Mouse (Mus musculus): ENCODE results near the gene Gm20498. TPM values are rescaled to one million over a fixed set of nuclear protein-coding genes. Genes with fewer than 3 reads are reported as not detected.
"Not testable (repeated sequence)": the region's sequence is repeated elsewhere in the genome, so short reads cannot be mapped to it uniquely, and the experiment has no call there.

Gm20498 gene
- 23.2 and 23.6 TPM in 2 replicates for polyA plus RNA-seq (2015; fragmentation: Nextera tagmentation; extraction: Ambion mirVana)

DNA sequence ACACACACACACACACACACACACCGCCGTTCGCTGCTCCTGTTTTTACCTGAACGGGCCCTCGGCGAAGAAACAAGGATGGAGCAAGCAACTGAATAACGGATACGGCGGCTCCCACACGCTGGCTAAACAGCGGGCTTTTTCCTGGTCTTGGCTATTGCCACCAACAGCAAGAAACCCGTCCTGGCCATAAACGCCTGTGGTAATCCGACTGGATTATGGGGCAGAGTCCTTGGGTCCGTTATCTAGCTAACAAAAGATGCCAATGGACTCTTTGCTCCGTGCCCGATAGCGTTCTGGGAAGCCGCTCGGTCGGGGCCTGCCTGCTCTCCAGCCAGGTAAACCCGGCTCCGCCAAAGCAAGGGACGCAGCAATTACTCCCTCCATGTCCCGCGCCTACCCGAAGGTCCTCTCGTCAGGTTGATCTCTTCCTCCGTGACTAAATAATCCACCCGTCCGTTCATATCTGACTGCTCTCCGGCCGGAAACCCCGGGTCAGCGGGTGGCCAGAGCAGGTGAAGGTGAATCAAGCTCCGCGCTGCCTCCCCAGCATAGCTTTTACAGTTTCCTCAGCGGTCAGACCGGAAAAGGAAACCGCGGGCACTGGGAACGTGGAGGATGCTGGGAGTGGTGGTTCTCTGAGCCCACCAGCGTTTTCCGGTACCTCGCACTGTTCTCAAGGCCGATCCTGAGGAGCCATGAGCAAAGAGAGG, at the start of gene Gm20498, which contains the start of gene Synj2bp:
Gene Gm20498, minus strand, starts transcription at position 590 of the 713 bp plus-strand sequence.
Gene Synj2bp, minus strand, starts transcription at position 596 of the 713 bp plus-strand sequence.
- Histone ChIP-seq H3K4me2 (replicated peaks) (peak within 1 kb of the TSS; percentile 59), H3K9me3 (replicated peaks) (no peaks in the 10 kb centered on the region), H3K36me3 (no peaks in the 10 kb centered on the region), H3K9ac (peak within 1 kb of the TSS; percentile 61), H3K4me1 (peaks cover 6% of the 10 kb centered on the region; the same call in 1 of the 2 replicates), H3K4me3 (replicated peaks) (peak within 1 kb of the TSS; percentile 87), H3K27ac (replicated peaks) (peak within 1 kb of the TSS; percentile 75), H3K27me3 (no peaks in the 10 kb centered on the region)
- ATAC-seq (ENCODE audit: insufficient number of reproducible peaks, low FRiP score, low TSS enrichment, low read depth) = peak; percentile 90
- WGBS = under 1% methylated on average over 46 of the region's 46 CpGs

DNA sequence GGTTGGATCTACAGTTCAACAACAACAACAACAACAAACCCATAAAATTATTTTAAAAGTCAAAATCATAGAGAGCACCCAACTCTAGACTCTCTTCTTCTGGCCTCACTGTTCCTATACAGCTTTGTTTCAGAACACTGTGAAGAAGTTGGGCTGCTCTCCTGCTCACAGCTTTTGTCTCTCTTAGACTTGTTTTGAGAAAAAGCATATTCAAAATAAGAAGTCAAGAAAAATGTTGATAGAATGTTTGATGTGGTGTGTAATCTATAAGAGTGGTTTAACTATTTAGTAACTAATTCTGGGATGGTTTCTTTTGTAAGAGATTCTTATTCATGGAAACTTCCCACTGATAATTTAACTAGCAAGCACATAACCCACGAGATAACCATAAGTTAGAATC, 35.7 kb upstream of the Gm20498 start, which contains the start of gene Adam21:
Gene Adam21, minus strand, starts transcription at position 101 of the 400 bp plus-strand sequence.
- Histone ChIP-seq H3K9me3 (replicated peaks) (no peaks in the 10 kb centered on the region), H3K36me3 (peaks cover 15% of the 10 kb centered on the region), H3K4me2 (replicated peaks) (no peak within 1 kb of the TSS), H3K27me3 (no peaks in the 10 kb centered on the region), H3K4me3 (replicated peaks) (no peak within 1 kb of the TSS), H3K9ac (no peak within 1 kb of the TSS), H3K27ac (replicated peaks) (no peak within 1 kb of the TSS), H3K4me1 (no peaks in the 10 kb centered on the region)
- 84% methylated on average over 1 of the region's 1 CpGs for WGBS
- no peak for ATAC-seq (ENCODE audit: insufficient number of reproducible peaks, low FRiP score, low TSS enrichment, low read depth)

DNA sequence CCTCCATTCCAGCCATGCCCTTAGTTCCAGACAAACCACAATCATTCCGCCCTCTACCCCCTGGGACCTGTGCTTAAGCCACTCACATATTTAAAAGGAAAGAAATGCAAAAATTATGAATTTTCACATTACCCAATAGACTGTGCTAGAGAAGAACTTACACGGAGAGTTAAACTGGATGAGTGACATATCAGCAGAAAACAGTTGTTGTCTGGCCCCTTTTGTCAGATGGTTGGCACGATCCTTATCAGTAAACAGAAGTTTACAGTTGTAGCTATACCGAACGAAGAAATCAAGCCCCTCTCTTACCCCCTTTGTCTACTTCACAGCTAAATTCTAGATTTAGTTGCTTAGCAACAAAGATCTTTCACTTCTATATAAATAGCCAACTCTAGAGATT, 35.2 kb upstream of the Gm20498 start:
- H3K27ac ChIP-seq (replicated peaks) = no peak overlapping the region
- H3K9me3 ChIP-seq (replicated peaks) = no peaks in the 10 kb centered on the region
- no peak for ATAC-seq (ENCODE audit: insufficient number of reproducible peaks, low FRiP score, low TSS enrichment, low read depth)
- no peak overlapping the region for H3K4me2 ChIP-seq (replicated peaks)
- peaks cover 13% of the 10 kb centered on the region for H3K36me3 ChIP-seq
- no peak overlapping the region for H3K9ac ChIP-seq
- H3K27me3 ChIP-seq = no peaks in the 10 kb centered on the region
- H3K4me3 ChIP-seq (replicated peaks) = no peak overlapping the region
- no peaks in the 10 kb centered on the region for H3K4me1 ChIP-seq
- WGBS = 89% methylated on average over 5 of the region's 5 CpGs

DNA sequence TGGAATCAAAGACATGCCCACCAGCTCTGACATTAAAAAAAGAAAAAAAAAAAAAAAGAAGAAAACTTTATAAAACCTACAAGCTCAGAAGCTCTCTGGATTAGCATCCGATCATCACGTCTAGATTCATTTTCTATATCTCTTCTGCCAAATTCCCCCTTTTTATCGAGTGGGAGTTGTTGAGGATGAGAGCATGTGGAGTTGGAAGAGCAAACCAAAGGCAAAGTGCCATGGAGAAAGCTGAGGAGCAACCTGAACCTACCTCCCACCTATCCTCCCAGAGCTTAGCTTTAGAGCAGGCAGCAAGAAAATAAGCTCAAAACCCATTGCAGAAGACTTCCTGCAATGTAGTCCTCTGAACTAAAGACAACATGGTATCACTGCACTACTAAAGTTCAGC, 31.5 kb upstream of the Gm20498 start:
- Histone ChIP-seq H3K9ac (no peak overlapping the region), H3K9me3 (replicated peaks) (no peaks in the 10 kb centered on the region), H3K4me1 (no peaks in the 10 kb centered on the region), H3K4me2 (replicated peaks) (no peak overlapping the region), H3K27me3 (no peaks in the 10 kb centered on the region), H3K4me3 (replicated peaks) (no peak overlapping the region), H3K27ac (replicated peaks) (no peak overlapping the region), H3K36me3 (no peaks in the 10 kb centered on the region)
- ATAC-seq (ENCODE audit: insufficient number of reproducible peaks, low FRiP score, low TSS enrichment, low read depth) = no peak
- 96% methylated on average over 3 of the region's 3 CpGs for WGBS

DNA sequence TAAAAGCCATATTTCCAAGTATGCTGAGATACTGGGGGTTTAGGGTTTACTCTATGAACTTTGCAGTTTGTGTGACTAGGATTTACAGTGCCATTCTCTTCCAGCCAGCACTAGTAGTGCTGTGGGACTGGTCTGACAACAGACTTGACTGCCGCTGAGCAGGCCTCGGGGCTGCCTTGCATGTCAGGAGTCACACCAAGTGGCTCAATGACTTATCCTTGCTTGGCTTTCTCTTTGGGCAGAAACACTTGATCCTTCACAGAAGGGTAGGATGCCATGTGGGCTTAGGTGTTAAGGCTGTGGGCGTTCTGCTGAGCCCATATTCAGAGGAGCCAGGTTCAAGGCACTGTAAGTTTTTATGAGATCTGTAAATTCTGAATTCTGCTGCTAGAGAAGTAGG, 16.6 kb upstream of the Gm20498 start:
- no peaks in the 10 kb centered on the region for H3K4me1 ChIP-seq
- no peak overlapping the region for H3K4me3 ChIP-seq (replicated peaks)
- no peaks in the 10 kb centered on the region for H3K9me3 ChIP-seq (replicated peaks)
- no peak overlapping the region for H3K9ac ChIP-seq
- ATAC-seq (ENCODE audit: insufficient number of reproducible peaks, low FRiP score, low TSS enrichment, low read depth) = no peak
- WGBS = 78% methylated on average over 3 of the region's 3 CpGs
- H3K27me3 ChIP-seq = no peaks in the 10 kb centered on the region
- H3K27ac ChIP-seq (replicated peaks) = no peak overlapping the region
- H3K4me2 ChIP-seq (replicated peaks) = no peak overlapping the region
- no peaks in the 10 kb centered on the region for H3K36me3 ChIP-seq

DNA sequence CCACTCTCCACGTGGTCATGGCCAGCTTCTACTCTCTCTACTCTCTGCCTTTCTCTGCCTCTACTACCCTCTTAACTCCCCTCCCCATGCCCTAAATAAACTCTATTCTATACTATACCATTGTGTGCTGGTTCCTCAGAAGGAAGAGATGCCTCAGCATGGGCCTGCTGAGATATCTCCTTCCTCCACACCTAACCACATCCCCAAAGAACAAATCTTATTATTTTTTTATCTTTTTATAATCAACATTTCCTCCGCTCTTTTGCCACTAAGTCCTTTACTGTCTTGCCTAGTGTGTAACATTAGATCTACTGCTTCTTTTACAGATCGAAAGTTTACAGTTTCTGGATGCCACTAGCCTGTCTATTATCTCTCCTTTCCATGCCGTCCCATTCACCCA, 14.5 kb upstream of the Gm20498 start:
- Histone ChIP-seq H3K9me3 (replicated peaks) (no peaks in the 10 kb centered on the region), H3K4me2 (replicated peaks) (no peak overlapping the region), H3K4me1 (no peaks in the 10 kb centered on the region), H3K27ac (replicated peaks) (no peak overlapping the region), H3K36me3 (no peaks in the 10 kb centered on the region), H3K9ac (no peak overlapping the region), H3K4me3 (replicated peaks) (no peak overlapping the region), H3K27me3 (no peaks in the 10 kb centered on the region)
- no peak for ATAC-seq (ENCODE audit: insufficient number of reproducible peaks, low FRiP score, low TSS enrichment, low read depth)
- WGBS = 68% methylated on average over 4 of the region's 4 CpGs

DNA sequence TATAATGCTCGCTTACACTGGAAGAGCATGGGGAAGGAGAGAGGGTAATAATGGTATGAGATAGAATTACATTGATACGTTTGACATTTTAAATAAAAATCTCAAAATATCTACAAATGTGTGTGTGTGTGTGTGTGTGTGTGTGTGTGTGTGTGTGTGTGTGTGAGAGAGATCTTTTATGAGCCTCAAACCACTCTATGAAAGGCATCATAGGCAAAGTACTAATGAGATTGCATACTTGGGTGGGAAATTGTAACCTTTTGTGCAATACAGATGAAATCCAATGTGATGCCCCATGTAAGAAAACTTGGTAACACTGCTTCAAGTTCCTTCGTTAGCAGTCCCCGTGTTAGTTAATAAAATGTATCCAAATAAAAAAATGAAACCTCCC, 319 bp upstream of the Gm20498 start:
- Histone ChIP-seq H3K36me3 (no peaks in the 10 kb centered on the region), H3K4me2 (replicated peaks) (peak overlapping the region; percentile 59), H3K4me1 (peaks cover 6% of the 10 kb centered on the region; the same call in 1 of the 2 replicates), H3K27me3 (no peaks in the 10 kb centered on the region), H3K4me3 (replicated peaks) (peak overlapping the region; percentile 87), H3K9me3 (replicated peaks) (no peaks in the 10 kb centered on the region), H3K27ac (replicated peaks) (no peak overlapping the region), H3K9ac (peak overlapping the region; percentile 61; the same call in 1 of the 2 replicates)
- 32% methylated on average over 4 of the region's 4 CpGs for WGBS
- peak; percentile 24; the same call in 1 of the 2 replicates for ATAC-seq (ENCODE audit: insufficient number of reproducible peaks, low FRiP score, low TSS enrichment, low read depth)

DNA sequence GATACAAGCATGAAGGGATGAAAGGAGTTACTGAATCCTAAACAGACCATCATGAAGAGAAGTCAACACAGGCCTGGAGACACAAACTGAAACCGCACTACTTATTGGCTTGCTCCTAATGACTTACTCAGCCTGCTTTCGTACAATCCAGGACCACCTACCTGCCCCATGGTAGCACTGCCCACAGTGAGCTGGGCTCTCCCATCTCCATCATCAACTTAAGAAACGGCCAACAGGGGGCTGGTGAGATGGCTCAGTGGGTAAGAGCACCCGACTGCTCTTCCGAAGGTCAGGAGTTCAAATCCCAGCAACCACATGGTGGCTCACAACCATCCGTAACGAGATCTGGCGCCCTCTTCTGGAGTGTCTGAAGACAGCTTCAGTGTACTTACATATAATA, 2.1 kb downstream of the Gm20498 start:
- not testable (repeated sequence) for H3K9me3 ChIP-seq (replicated peaks); H3K4me1 ChIP-seq; H3K27ac ChIP-seq (replicated peaks); H3K27me3 ChIP-seq; H3K4me3 ChIP-seq (replicated peaks); H3K9ac ChIP-seq; H3K36me3 ChIP-seq; H3K4me2 ChIP-seq (replicated peaks); ATAC-seq (ENCODE audit: insufficient number of reproducible peaks, low FRiP score, low TSS enrichment, low read depth)
- 63% methylated on average over 8 of the region's 8 CpGs for WGBS

DNA sequence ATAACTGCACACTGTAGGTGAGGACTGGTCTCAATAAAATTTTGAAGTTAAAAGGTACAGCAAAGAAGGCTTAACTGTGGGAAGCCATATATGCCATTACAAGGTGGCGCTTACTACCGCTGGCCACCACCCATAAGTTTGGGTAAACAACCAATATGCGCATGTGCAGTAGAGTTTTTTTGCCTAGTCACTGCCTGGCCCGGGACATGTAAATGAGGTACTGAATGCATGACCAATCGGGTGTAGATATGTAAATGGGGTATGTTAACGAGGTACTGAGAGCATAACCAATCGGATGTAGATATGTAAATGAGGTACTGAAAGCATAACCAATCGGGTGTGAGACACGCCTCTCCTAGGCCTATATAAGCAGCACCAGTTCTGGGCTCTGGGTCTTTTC, 35.8 kb downstream of the Gm20498 start:
- WGBS = 97% methylated on average over 9 of the region's 9 CpGs
- H3K9ac ChIP-seq; H3K4me1 ChIP-seq; H3K9me3 ChIP-seq (replicated peaks); H3K27me3 ChIP-seq; ATAC-seq (ENCODE audit: insufficient number of reproducible peaks, low FRiP score, low TSS enrichment, low read depth); H3K4me2 ChIP-seq (replicated peaks); H3K36me3 ChIP-seq; H3K27ac ChIP-seq (replicated peaks); H3K4me3 ChIP-seq (replicated peaks): not testable (repeated sequence)

DNA sequence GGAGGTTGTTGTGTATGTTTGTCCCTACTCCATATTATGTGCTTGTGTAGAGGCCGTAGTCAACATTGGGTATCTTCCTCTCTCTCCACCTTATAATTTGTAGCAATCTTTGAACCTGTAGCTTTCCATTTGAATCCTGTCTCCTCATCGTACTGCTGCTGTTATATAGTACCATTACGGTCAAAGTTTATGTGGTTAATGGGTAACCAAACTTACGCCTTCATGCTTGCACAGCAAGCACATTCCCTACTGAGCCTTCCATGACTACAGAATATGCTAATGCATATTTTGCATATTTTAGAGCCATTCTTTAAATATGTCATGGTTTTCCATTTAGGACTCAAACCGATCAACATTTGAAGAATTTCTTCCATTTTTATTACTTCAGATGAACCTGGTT, 42.2 kb downstream of the Gm20498 start:
- Histone ChIP-seq H3K9ac (no peak overlapping the region), H3K9me3 (replicated peaks) (no peaks in the 10 kb centered on the region), H3K27ac (replicated peaks) (no peak overlapping the region), H3K4me1 (no peaks in the 10 kb centered on the region), H3K4me2 (replicated peaks) (no peak overlapping the region), H3K4me3 (replicated peaks) (no peak overlapping the region), H3K36me3 (0 out of 2 replicates have a peak, but pooled peaks cover 3% of the 10 kb centered on the region), H3K27me3 (no peaks in the 10 kb centered on the region)
- ATAC-seq (ENCODE audit: insufficient number of reproducible peaks, low FRiP score, low TSS enrichment, low read depth) = no peak
- WGBS = 92% methylated on average over 5 of the region's 5 CpGs

DNA sequence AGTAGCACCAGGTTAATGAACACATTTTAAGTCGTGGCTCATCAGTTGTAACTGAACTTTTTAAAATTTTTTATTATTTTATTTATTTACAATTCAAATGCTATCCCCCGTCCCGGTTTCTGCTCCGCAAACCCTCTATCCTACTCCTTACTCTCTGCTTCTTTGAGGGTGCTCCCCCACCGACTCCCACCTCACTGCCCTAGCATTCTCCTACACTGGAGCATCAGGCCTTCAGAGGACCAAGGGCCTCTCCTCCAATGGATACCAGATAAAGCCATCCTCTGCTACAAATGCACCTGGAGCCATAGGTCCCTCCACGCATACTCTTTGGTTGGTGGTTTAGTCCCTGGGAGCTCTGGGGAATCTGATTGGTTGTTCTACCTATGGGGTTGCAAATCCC, 47.4 kb downstream of the Gm20498 start:
- Histone ChIP-seq H3K27me3 (no peaks in the 10 kb centered on the region), H3K27ac (replicated peaks) (peak overlapping the region; percentile 94; the same call in 1 of the 2 replicates), H3K4me1 (0 out of 2 replicates have a peak, but pooled peaks cover 2% of the 10 kb centered on the region), H3K9ac (no peak overlapping the region), H3K4me3 (replicated peaks) (peak overlapping the region; percentile 77), H3K4me2 (replicated peaks) (peak overlapping the region; percentile 52), H3K9me3 (replicated peaks) (no peaks in the 10 kb centered on the region), H3K36me3 (no peaks in the 10 kb centered on the region)
- 40% methylated on average over 6 of the region's 6 CpGs for WGBS
- no peak for ATAC-seq (ENCODE audit: insufficient number of reproducible peaks, low FRiP score, low TSS enrichment, low read depth)
